Mouse (Mus musculus): ENCODE measurements around the gene Rps27a.

Rps27a gene

GRCm38 (mm10) chr11:29512818-29513535 lies 34.9 kb downstream of the Rps27a start:
- no peak for DNase-seq (ENCODE audit: low spot score)

GRCm38 (mm10) chr11:29509421-29509820 lies 38.5 kb downstream of the Rps27a start:
- DNase-seq (ENCODE audit: low spot score), result no peak

- no peak for DNase-seq (ENCODE audit: low spot score)
Measured at GRCm38 (mm10) chr11:29504899-29505625, 42.8 kb downstream of the Rps27a start.

- no peak for DNase-seq (ENCODE audit: low spot score)
Measured at GRCm38 (mm10) chr11:29503948-29504893, 43.7 kb downstream of the Rps27a start.

- no peak for DNase-seq (ENCODE audit: low spot score)
Measured at GRCm38 (mm10) chr11:29496962-29497361, 50.9 kb downstream of the Rps27a start.
